ENCODE assay signal across 9 mouse cellular contexts in genomic region chr12:35896764-35897282, GRCm38 (mm10). TPM values are rescaled to one million over a fixed set of nuclear protein-coding genes. Genes with fewer than 3 reads are reported as not detected.
DNase-seq lines count a peak whose midpoint lies in the region; ATAC-seq and TF ChIP-seq lines count a peak whose summit lies in the region.
"Had no signal": no experiment of that assay in that cellular context is flagged by ENCODE, and none has a peak within 500 bp of the region (broad histone marks: within the 10 kb centered on the region; RNA-seq: fewer than 3 reads in every experiment).

No protein-coding gene starts in this region.

- H3K27ac ChIP-seq in heart, embryonic 10.5 days, result no peak overlapping the region
- H3K27ac ChIP-seq in forebrain, postnatal 0 days (ENCODE audit: low read depth, low read length), result peak overlapping the region; percentile 66
- H3K27ac ChIP-seq in macrophage, result no peak overlapping the region

- H3K36me3 ChIP-seq in heart, embryonic 10.5 days, result no peaks in the 10 kb centered on the region
- no peaks in the 10 kb centered on the region for H3K36me3 ChIP-seq in forebrain, postnatal 0 days (ENCODE audit: insufficient read depth)
- H3K36me3 ChIP-seq in macrophage (ENCODE audit: inconsistent target), result no peaks in the 10 kb centered on the region

- peaks cover 6% of the 10 kb centered on the region; the same call in 1 of the 2 replicates for H3K4me1 ChIP-seq in heart, embryonic 10.5 days
- H3K4me1 ChIP-seq in forebrain, postnatal 0 days (ENCODE audit: insufficient read depth), result no peaks in the 10 kb centered on the region

- peak overlapping the region; percentile 53 for H3K9ac ChIP-seq in forebrain, postnatal 0 days

- H3K9me3 ChIP-seq in heart, embryonic 10.5 days, result no peaks in the 10 kb centered on the region
- no peaks in the 10 kb centered on the region for H3K9me3 ChIP-seq in forebrain, postnatal 0 days (ENCODE audit: low read length)

- TF ChIP-seq CTCF in forebrain, postnatal 0 days (IDR thresholded peaks at IDR 0.05; ENCODE audit: low read depth), result no peak

- no peaks in the 10 kb centered on the region for H3K79me2 ChIP-seq in macrophage (ENCODE audit: inconsistent target)

- WGBS in heart, embryonic 10.5 days, result 29% methylated on average over 4 of the region's 4 CpGs
- 6% methylated on average over 4 of the region's 4 CpGs for WGBS in forebrain, postnatal 0 days
- 54% methylated on average over 4 of the region's 4 CpGs for WGBS in macrophage (ENCODE audit: missing documents)

- H3K4me3 ChIP-seq in heart, embryonic 10.5 days, result peak overlapping the region; percentile 55
- peak overlapping the region; percentile 41 for H3K4me3 ChIP-seq in forebrain, postnatal 0 days (ENCODE audit: low read depth, low read length)
- 0 out of 2 replicates have a peak overlapping the region, but pooled peaks have one; percentile 1 for H3K4me3 ChIP-seq in macrophage (ENCODE audit: inconsistent target)

- ATAC-seq in forebrain, postnatal 0 days, result peak; percentile 74
- no peak for ATAC-seq in megakaryocyte-erythroid progenitor cell, adult 5-6 weeks (replicated peaks; ENCODE audit: low FRiP score, low TSS enrichment, poor library complexity, severe bottlenecking)

- H3K4me2 ChIP-seq in forebrain, postnatal 0 days (ENCODE audit: low read depth), result peak overlapping the region; percentile 51

- H3K27me3 ChIP-seq in heart, embryonic 10.5 days (ENCODE audit: insufficient read depth, poor library complexity, severe bottlenecking), result no peaks in the 10 kb centered on the region
- H3K27me3 ChIP-seq in forebrain, postnatal 0 days (ENCODE audit: insufficient read depth, low read length), result no peaks in the 10 kb centered on the region

- DNase-seq in heart, embryonic 10.5 days (ENCODE audit: low spot score), result no peak
- no peak for DNase-seq in heart, postnatal 36 days
- DNase-seq in ES-CJ7 (ENCODE audit: low read depth, low spot score), result peak; percentile 66
- no peak for DNase-seq in forebrain, postnatal 0 days
- no peak for DNase-seq in gastrocnemius, postnatal 25 days
- DNase-seq in urinary bladder, postnatal 10 days (ENCODE audit: low spot score), result no peak

- intact Hi-C loops in heart, postnatal 36 days (cut with DNase I), result loop anchor here (1.0 to 10.0 kb wide), 6 partner anchors 60 to 774 kb away; partner anchors contain the start of gene Tspan13

RNA-seq across cellular contexts. Expression of gene Agr3, which starts 28.6 kb away (rescaled TPM):
- not detected in 2 replicates for polyA plus RNA-seq in heart, embryonic 10.5 days (2016; fragmentation: Nextera tagmentation; extraction: Ambion mirVana)
- total RNA-seq in heart, postnatal 36 days (2021), result not detected
- total RNA-seq in forebrain, postnatal 0 days (2014; rRNA removed), result not detected in 2 replicates
- not detected in 2 replicates for polyA plus RNA-seq in forebrain, postnatal 0 days (2015; fragmentation: Nextera tagmentation; extraction: Ambion mirVana)
- not detected for total RNA-seq in macrophage (2018; cell fraction: chromatin; rRNA removed)
- total RNA-seq in macrophage (2018; cell fraction: cytosol; rRNA removed), result not detected
- total RNA-seq in macrophage (2018; cell fraction: nucleus; rRNA removed), result not detected
- not detected in 3 replicates for polyA plus RNA-seq in macrophage (2018)
- not detected for total RNA-seq in gastrocnemius, postnatal 25 days (2021)
- total RNA-seq in megakaryocyte-erythroid progenitor cell, adult 5-6 weeks (2014; fragmentation: Nextera tagmentation), result not detected in 2 replicates
- not detected in 2 replicates for total RNA-seq in megakaryocyte-erythroid progenitor cell, adult 5-6 weeks (2017)
- total RNA-seq: left cerebral cortex, postnatal 25 days had no signal

Comparison
In these comparisons a context has a peak if more than half of its experiments do, and no peak if none do; other contexts are left out.
1. H3K4me3 ChIP-seq: peak in every context shown above with its lines; median percentile 55 in heart, embryonic 10.5 days; 41 in forebrain, postnatal 0 days; 1 in macrophage.